Mouse (Mus musculus): ENCODE results near the gene Spen.
A peak's percentile ranks its signal among the peaks of the same experiment; 100 is the strongest.

DNA sequence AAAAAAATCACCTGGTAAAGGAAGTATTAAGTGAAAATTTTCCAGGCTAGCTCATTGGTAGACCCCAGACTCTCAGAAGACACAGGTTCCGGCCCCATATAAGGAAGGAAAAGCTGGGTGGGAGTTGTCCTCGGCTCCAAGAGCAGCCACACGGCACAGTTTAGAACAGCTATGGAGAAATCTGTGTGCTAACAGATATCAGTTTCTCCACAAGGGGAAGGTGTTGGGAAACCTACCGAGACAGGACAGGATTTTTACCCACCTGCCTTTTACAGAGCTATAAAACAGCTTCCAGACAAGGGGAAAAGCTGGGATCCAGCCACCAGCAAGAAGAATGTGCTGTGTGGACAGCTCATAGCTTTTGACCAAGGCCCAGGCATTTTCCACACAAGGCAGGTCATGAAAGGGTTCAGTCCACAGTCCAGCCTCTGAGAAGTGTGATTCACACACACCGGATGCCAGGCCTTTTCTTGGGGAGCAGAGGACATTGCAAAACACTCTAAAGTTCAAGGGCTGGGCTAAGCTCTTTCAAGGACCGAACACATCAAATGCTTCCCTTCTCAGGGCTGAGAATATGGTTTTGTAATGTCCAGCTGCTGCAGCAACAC lies 35.1 kb upstream of the Spen start:
- TF ChIP-seq MAX (IDR thresholded peaks at IDR 0.05; ENCODE audit: low read depth): no peak
- no peak for TF ChIP-seq TCF12 (IDR thresholded peaks at IDR 0.05; ENCODE audit: insufficient read depth, poor library complexity, severe bottlenecking)
- TF ChIP-seq POLR2AphosphoS2 (IDR thresholded peaks at IDR 0.05; ENCODE audit: insufficient read length, low read depth): no peak
- TF ChIP-seq CEBPB (IDR thresholded peaks at IDR 0.05; ENCODE audit: insufficient read depth, poor library complexity, severe bottlenecking): peak; percentile 86
- TF ChIP-seq POLR2A (IDR thresholded peaks at IDR 0.05; ENCODE audit: insufficient read length, low read depth): no peak
- no peak for TF ChIP-seq REST (IDR thresholded peaks at IDR 0.05; ENCODE audit: insufficient read depth, insufficient read length)

All from myocyte (in vitro differentiated cells).